Mouse (Mus musculus) spleen, adult 2 months (tissue): ENCODE measurements around the gene Deaf1. TPM values are rescaled to one million over a fixed set of nuclear protein-coding genes. Genes with fewer than 3 reads are reported as not detected.

ENCODE experiments used
- DNase-seq, 2 experiments: peaks; one replicate each; pipeline versions ENCODE4 v3.0.0 to v3.0.0-alpha.2; 2012 to 2021; ENCODE audit warnings: low spot score in 2 of 2, low read depth in 1 of 2
- H3K27ac ChIP-seq: fragments of 200-500 bp; 2 replicates; pipeline ENCODE4 v1.5.1; 2012; ENCODE audit warnings: low read length, inconsistent platforms; ENCODE audit not compliant: insufficient read depth
- H3K27me3 ChIP-seq: fragments of 200-500 bp; 2 replicates; pipeline ENCODE4 v1.6.1; 2012; ENCODE audit warnings: mild to moderate bottlenecking, moderate library complexity, low read length, inconsistent platforms; ENCODE audit not compliant: control insufficient read depth, insufficient read depth
- H3K36me3 ChIP-seq: fragments of 200-500 bp; 2 replicates; pipeline ENCODE4 v1.6.1; 2012; ENCODE audit warnings: mild to moderate bottlenecking, low read length, inconsistent platforms; ENCODE audit not compliant: control insufficient read depth, insufficient read depth
- H3K4me1 ChIP-seq: fragments of 200-500 bp; 2 replicates; pipeline ENCODE4 v1.6.1; 2011; ENCODE audit warnings: inconsistent platforms; ENCODE audit not compliant: control insufficient read depth, insufficient read depth, insufficient read length
- H3K4me3 ChIP-seq: fragments of 200-500 bp; 2 replicates; pipeline ENCODE4 v1.5.1; 2011; ENCODE audit warnings: mild to moderate bottlenecking, inconsistent platforms; ENCODE audit not compliant: insufficient read depth, insufficient read length; ENCODE audit errors: extremely low read depth
- CTCF ChIP-seq: fragments of 200-500 bp; IDR thresholded peaks from 2 replicates; pipeline ENCODE4 v1.5.1; 2011; ENCODE audit warnings: mild to moderate bottlenecking, inconsistent platforms; ENCODE audit not compliant: insufficient read depth, insufficient read length, insufficient replicate concordance; ENCODE audit errors: extremely low read depth
- POLR2A ChIP-seq: fragments of 200-500 bp; IDR thresholded peaks from 2 replicates; pipeline ENCODE4 v1.6.1; 2011; ENCODE audit warnings: low read depth, low read length, inconsistent platforms
- WGBS: fragments of 180-500 bp; shearing (Covaris S2); methylation state at CpG from one replicate; pipeline ENCODE4 v1.1.7; 2018; 5-methylcytosine and 5-hydroxymethylcytosine counted together
- polyA plus RNA-seq: library from polyadenylated mRNA; depleted of rRNA; stranded (reverse); fragments of >200 nt; gene quantifications from 2 replicates; pipeline ENCODE4 v1.2.3, GENCODE M21; 2012

Deaf1 gene
- polyA plus RNA-seq, 1 experiment = 15.3 TPM

DNA sequence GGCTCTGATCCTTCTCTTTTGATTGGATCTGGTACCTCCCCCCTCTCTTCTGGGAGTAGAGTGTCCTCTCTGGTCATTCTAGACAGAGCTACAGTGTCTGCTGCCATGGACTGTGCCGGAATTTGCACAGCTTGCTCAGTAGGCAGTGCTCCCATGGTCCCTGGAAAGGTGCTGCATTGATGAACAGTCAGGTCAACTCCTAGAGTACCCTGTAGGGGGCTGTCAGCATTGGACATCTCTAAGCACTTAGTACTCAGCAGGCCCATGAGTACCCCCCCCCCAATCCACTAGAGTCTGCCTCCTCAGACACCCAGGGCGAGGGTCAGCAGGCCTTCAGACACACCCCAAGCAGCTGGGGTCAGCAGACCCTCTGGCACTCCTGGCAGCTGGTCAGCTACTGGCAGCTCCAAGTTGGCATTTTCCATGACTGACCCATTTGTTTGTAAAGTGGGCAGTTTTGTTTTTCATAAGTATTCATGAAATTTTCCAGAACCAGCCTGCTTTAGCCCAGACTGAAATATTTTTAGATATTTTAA lies 7.6 kb upstream of the Deaf1 start:
- no peak for TF ChIP-seq POLR2A
- TF ChIP-seq CTCF = no peak
- Histone ChIP-seq H3K36me3 (peaks cover 16% of the 10 kb centered on the region), H3K27ac (no peak overlapping the region), H3K4me3 (no peak overlapping the region), H3K27me3 (no peaks in the 10 kb centered on the region), H3K4me1 (peaks cover 14% of the 10 kb centered on the region; the same call in 1 of the 2 replicates)
- 98% methylated on average over 2 of the region's 2 CpGs for WGBS
- no peak for DNase-seq

GRCm38 (mm10) chr7:141331990-141332389 lies 4.5 kb upstream of the Deaf1 start:
- WGBS = 79% methylated on average over 6 of the region's 6 CpGs
- TF ChIP-seq CTCF (no peak), POLR2A (no peak)
- H3K27me3 ChIP-seq = no peaks in the 10 kb centered on the region
- DNase-seq = no peak
- peaks cover 5% of the 10 kb centered on the region for H3K4me1 ChIP-seq
- H3K27ac ChIP-seq = no peak overlapping the region
- H3K36me3 ChIP-seq = peaks cover 16% of the 10 kb centered on the region
- H3K4me3 ChIP-seq = no peak overlapping the region

GRCm38 (mm10) chr7:141330706-141331105 lies 3.2 kb upstream of the Deaf1 start:
- H3K4me1 ChIP-seq = peaks cover 12% of the 10 kb centered on the region
- no peak overlapping the region for H3K4me3 ChIP-seq
- H3K27me3 ChIP-seq = no peaks in the 10 kb centered on the region
- H3K27ac ChIP-seq = no peak overlapping the region
- no peak for TF ChIP-seq CTCF
- no peak for TF ChIP-seq POLR2A
- no peak for DNase-seq
- peaks cover 16% of the 10 kb centered on the region for H3K36me3 ChIP-seq

GRCm38 (mm10) chr7:141328373-141328990 lies 992 bp upstream of the Deaf1 start:
- peak overlapping the region; percentile 94 for H3K27ac ChIP-seq
- TF ChIP-seq POLR2A = no peak
- no peak for TF ChIP-seq CTCF
- peaks cover 12% of the 10 kb centered on the region for H3K4me1 ChIP-seq
- H3K36me3 ChIP-seq = peaks cover 11% of the 10 kb centered on the region
- no peak for DNase-seq
- 16% methylated on average over 24 of the region's 24 CpGs for WGBS
- no peaks in the 10 kb centered on the region for H3K27me3 ChIP-seq
- peak overlapping the region; percentile 90 for H3K4me3 ChIP-seq

GRCm38 (mm10) chr7:141326546-141327446 lies 694 bp downstream of the Deaf1 start:
- Histone ChIP-seq H3K27me3 (no peaks in the 10 kb centered on the region), H3K36me3 (peaks cover 12% of the 10 kb centered on the region), H3K27ac (peak overlapping the region; percentile 72), H3K4me3 (peak overlapping the region; percentile 65), H3K4me1 (peaks cover 12% of the 10 kb centered on the region)
- WGBS = 15% methylated on average over 18 of the region's 35 CpGs
- TF ChIP-seq CTCF = no peak
- TF ChIP-seq POLR2A = no peak
- no peak for DNase-seq

DNA sequence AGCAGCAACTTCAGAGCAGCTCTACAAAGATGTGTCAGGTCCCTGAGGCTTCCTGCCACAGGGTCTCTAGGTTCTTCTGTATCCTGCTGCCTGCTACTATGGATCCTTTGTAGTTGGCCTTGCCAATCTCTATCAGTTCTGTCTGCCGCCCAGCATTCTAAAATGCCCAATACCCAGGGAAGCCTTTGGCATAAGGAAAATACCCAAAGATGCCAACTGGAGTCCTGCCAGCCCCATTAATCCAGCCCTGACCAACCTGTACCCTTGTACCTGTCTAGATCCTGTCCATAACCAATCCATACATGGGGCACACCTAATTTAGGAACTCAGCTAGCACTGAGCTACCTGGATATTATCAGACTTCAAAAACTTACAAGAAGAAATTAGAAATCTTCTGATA lies 2.8 kb downstream of the Deaf1 start:
- Histone ChIP-seq H3K36me3 (peaks cover 19% of the 10 kb centered on the region), H3K27ac (no peak overlapping the region), H3K4me3 (no peak overlapping the region), H3K4me1 (peaks cover 12% of the 10 kb centered on the region), H3K27me3 (no peaks in the 10 kb centered on the region)
- DNase-seq = no peak
- 97% methylated on average over 1 of the region's 1 CpGs for WGBS
- no peak for TF ChIP-seq POLR2A
- TF ChIP-seq CTCF = no peak

DNA sequence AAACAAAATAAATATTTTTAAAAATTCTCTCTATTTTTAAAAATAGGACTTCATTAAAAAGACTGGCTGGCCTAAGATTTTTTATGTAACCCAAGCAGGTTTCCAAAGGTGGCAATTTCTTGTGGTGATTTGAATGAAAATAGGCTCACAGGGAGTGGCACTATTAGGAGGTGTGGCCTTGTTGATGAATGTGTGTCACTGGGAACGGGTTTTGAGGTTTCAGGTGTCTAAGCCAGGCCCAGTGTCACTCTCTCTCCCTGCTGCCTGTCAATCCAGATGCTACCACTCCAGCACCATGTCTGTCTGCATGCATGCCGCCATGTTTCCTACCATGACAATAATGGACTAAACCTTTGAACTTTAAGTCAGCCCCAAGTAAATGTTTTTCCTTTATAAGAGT lies 8.0 kb downstream of the Deaf1 start:
- H3K4me1 ChIP-seq = no peaks in the 10 kb centered on the region
- WGBS = 84% methylated on average over 2 of the region's 2 CpGs

More for the DNA sequence above, 8.0 kb downstream of the Deaf1 start:
- no peak overlapping the region for H3K4me3 ChIP-seq
- TF ChIP-seq CTCF (no peak), POLR2A (no peak)
- H3K36me3 ChIP-seq = peaks cover 27% of the 10 kb centered on the region
- H3K27me3 ChIP-seq = no peaks in the 10 kb centered on the region
- no peak overlapping the region for H3K27ac ChIP-seq
- no peak for DNase-seq
